Mouse (Mus musculus): Measurements from ENCODE around the gene 9930104L06Rik. TPM values are rescaled to one million over a fixed set of nuclear protein-coding genes. Genes with fewer than 3 reads are reported as not detected.
A peak's percentile ranks its signal among the peaks of the same experiment; 100 is the strongest.

The 9930104L06Rik gene
- polyA plus RNA-seq, 1 experiment from 2014 or later, result 4.9 TPM

DNA sequence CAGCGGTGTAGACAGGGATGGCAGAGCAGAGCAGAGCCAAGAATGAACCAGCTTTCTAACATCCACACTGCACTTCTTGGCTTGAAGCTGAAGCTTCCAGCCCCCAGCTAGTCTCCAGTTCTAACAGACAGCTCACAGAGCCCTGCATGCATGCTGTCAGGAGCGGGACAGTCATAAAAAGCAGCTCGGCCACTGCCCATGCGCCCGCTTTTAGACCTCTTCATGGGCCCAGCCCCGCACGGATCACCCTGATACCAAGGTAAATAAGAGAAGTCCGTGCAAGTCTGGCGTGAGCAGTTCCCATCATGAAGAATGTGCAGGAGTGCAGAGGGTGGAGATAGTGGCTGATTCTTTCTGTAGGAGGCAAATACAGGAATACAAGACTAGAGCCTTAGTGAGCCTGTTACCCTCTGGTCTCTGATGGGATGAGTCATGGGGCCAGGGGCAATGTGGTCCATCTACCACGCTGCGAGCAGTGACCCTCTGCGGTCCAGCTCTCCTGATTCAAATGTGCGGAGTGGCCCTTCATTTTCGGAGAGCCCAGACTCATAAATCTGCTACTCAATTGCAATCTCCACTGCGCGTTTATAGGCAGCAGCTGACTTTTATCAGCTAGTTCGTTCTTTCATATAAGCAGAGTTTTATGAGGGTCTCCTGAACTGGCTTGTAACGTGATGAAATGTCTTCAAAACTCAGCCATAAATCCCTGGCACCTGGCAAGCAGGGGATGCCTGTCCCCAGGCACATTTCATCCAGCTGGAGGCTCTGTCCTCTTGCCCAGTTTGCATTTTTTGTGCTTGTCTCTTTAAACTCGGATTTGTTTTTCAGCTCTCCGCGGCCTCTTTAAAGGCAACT, 13.6 kb downstream of the 9930104L06Rik start:
- Histone ChIP-seq H3K9me3 (ENCODE audit: control insufficient read depth, low read length) (no peaks in the 10 kb centered on the region), H3K9ac (replicated peaks; ENCODE audit: low read length) (no peak overlapping the region), H3K27ac (replicated peaks; ENCODE audit: low read depth, low read length) (no peak overlapping the region), H3K36me3 (ENCODE audit: control insufficient read depth, insufficient read depth, low read length) (no peaks in the 10 kb centered on the region), H3K4me1 (ENCODE audit: control insufficient read depth, insufficient read depth, low read length) (no peaks in the 10 kb centered on the region), H3K4me3 (replicated peaks; ENCODE audit: low read depth, low read length) (no peak overlapping the region), H3K4me2 (ENCODE audit: low read length) (no peak overlapping the region), H3K27me3 (ENCODE audit: control insufficient read depth, insufficient read depth, low read length) (no peaks in the 10 kb centered on the region)
- ATAC-seq (ENCODE audit: low FRiP score, low TSS enrichment) (no peak), DNase-seq (no peak)
- WGBS, result 88% methylated on average over 21 of the region's 21 CpGs

DNA sequence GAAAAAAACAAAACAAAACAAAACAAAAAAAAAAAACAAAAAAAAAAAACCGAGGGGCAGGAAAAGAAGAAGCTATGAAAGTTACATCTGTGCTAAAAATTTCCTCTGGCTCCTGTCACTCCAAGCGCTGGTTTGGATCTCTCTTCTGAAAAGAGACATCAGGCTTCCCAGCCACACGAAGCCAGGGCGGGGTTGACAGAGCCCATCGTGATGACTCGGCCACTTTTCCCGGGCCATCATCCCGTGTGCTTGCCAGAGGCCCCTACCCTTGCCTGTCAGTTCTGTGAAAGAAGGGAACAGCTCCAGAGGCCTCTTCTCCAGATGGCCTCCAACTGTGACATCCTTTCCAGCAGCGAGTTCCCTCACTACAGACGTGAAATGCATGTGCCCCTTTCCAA, 14.2 kb downstream of the 9930104L06Rik start:
- ATAC-seq (ENCODE audit: low FRiP score, low TSS enrichment), result no peak
- Histone ChIP-seq H3K4me1 (ENCODE audit: control insufficient read depth, insufficient read depth, low read length) (no peaks in the 10 kb centered on the region), H3K9ac (replicated peaks; ENCODE audit: low read length) (no peak overlapping the region), H3K4me3 (replicated peaks; ENCODE audit: low read depth, low read length) (no peak overlapping the region), H3K9me3 (ENCODE audit: control insufficient read depth, low read length) (no peaks in the 10 kb centered on the region), H3K4me2 (ENCODE audit: low read length) (no peak overlapping the region), H3K36me3 (ENCODE audit: control insufficient read depth, insufficient read depth, low read length) (no peaks in the 10 kb centered on the region), H3K27me3 (ENCODE audit: control insufficient read depth, insufficient read depth, low read length) (no peaks in the 10 kb centered on the region), H3K27ac (replicated peaks; ENCODE audit: low read depth, low read length) (no peak overlapping the region)
- 42% methylated on average over 10 of the region's 10 CpGs for WGBS
- DNase-seq, result no peak

DNA sequence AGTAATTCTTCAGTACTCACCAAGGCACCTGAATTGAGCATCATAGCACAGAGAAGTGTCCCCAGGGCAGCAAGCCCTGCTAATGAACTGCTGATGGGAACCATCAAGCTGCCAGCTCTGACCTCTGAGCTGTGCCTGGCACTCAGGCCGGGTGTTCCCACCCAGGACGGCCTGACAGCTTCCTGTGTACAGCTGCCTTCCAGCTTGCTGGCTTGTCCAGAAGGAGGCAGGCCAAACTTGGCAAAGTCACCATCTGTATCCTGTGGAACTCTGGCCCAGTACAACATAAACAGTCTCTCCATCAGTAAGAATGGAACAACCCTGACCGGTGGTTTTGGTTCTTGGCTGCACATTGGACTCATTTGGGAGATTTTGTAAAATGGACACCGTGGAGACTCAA, 16.7 kb downstream of the 9930104L06Rik start:
- Histone ChIP-seq H3K27ac (replicated peaks; ENCODE audit: low read depth, low read length) (no peak overlapping the region), H3K36me3 (ENCODE audit: control insufficient read depth, insufficient read depth, low read length) (no peaks in the 10 kb centered on the region), H3K4me3 (replicated peaks; ENCODE audit: low read depth, low read length) (no peak overlapping the region), H3K27me3 (ENCODE audit: control insufficient read depth, insufficient read depth, low read length) (no peaks in the 10 kb centered on the region), H3K4me2 (ENCODE audit: low read length) (no peak overlapping the region), H3K9ac (replicated peaks; ENCODE audit: low read length) (no peak overlapping the region), H3K9me3 (ENCODE audit: control insufficient read depth, low read length) (no peaks in the 10 kb centered on the region), H3K4me1 (ENCODE audit: control insufficient read depth, insufficient read depth, low read length) (no peaks in the 10 kb centered on the region)
- no peak for ATAC-seq (ENCODE audit: low FRiP score, low TSS enrichment)
- 78% methylated on average over 4 of the region's 4 CpGs for WGBS
- DNase-seq, result no peak

DNA sequence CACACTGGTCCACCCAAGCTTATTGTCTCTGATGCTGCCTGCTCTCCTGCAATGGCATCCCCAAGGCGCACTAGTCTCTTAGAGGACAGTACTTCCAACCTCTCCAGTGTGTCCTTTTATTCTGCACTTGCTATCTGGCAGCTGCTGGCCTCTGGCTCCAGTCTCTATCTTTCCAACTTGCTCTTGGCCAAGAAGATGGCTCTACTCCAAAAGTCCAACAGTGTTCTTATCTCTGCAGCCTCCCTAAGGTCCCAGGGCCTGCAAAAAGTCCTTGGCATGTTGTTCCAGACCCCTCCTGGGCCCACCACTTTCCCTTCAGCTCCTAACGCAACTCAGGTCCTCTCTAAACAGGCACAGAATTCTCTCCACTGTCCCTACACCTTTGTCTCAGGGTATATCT, 20.4 kb downstream of the 9930104L06Rik start:
- WGBS, result 91% methylated on average over 2 of the region's 2 CpGs
- Histone ChIP-seq H3K4me2 (ENCODE audit: low read length) (no peak overlapping the region), H3K9me3 (ENCODE audit: control insufficient read depth, low read length) (no peaks in the 10 kb centered on the region), H3K27me3 (ENCODE audit: control insufficient read depth, insufficient read depth, low read length) (no peaks in the 10 kb centered on the region), H3K4me1 (ENCODE audit: control insufficient read depth, insufficient read depth, low read length) (no peaks in the 10 kb centered on the region), H3K27ac (replicated peaks; ENCODE audit: low read depth, low read length) (no peak overlapping the region), H3K9ac (replicated peaks; ENCODE audit: low read length) (no peak overlapping the region), H3K36me3 (ENCODE audit: control insufficient read depth, insufficient read depth, low read length) (no peaks in the 10 kb centered on the region), H3K4me3 (replicated peaks; ENCODE audit: low read depth, low read length) (no peak overlapping the region)
- no peak for DNase-seq
- no peak for ATAC-seq (ENCODE audit: low FRiP score, low TSS enrichment)

DNA sequence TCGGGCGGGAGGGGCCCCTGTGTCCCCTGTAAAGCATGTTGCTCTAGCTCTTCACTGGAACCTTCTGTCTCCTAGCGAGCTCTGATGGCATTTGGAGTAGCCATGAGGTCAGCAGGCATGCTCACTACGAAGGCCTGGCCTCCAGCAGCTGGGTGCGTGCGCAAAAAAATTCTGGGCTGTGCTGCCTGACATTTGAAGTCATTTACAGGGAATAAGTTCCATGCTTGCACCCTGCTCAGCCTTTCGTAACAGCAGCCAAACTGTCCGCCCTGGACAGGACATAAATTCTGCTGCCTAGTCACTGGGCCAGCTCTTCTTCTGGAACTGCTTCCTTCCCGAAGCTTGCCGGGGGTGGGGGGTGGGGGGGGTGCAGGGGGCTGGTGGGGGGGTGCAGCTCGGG, 22.2 kb downstream of the 9930104L06Rik start:
- no peaks in the 10 kb centered on the region for H3K27me3 ChIP-seq (ENCODE audit: control insufficient read depth, insufficient read depth, low read length)
- no peak overlapping the region for H3K4me2 ChIP-seq (ENCODE audit: low read length)
- no peak overlapping the region for H3K4me3 ChIP-seq (replicated peaks; ENCODE audit: low read depth, low read length)
- DNase-seq (no peak), ATAC-seq (ENCODE audit: low FRiP score, low TSS enrichment) (no peak)
- 81% methylated on average over 11 of the region's 11 CpGs for WGBS
- no peak overlapping the region for H3K27ac ChIP-seq (replicated peaks; ENCODE audit: low read depth, low read length)
- no peaks in the 10 kb centered on the region for H3K9me3 ChIP-seq (ENCODE audit: control insufficient read depth, low read length)
- H3K9ac ChIP-seq (replicated peaks; ENCODE audit: low read length), result no peak overlapping the region
- no peaks in the 10 kb centered on the region for H3K36me3 ChIP-seq (ENCODE audit: control insufficient read depth, insufficient read depth, low read length)
- H3K4me1 ChIP-seq (ENCODE audit: control insufficient read depth, insufficient read depth, low read length), result no peaks in the 10 kb centered on the region

DNA sequence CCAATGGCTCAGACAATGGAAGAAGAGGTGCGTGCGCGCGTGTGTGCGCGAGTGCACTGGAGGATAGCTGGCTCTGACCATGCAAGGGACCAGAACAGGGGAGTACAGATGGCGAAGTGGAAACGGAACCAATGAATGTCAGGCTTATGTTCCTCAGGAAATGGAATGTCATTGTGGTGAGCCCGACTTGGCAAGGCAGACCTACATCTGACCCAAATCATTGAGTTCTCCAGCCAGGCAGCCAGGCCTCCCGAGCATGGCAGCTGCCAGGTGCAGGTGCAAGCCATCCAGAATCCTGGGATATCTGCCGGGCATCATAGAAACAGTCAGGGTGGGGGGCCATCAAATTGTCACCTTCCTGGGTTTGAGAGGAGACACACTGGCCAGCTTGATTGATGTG, 24.1 kb downstream of the 9930104L06Rik start:
- Histone ChIP-seq H3K4me1 (ENCODE audit: control insufficient read depth, insufficient read depth, low read length) (0 out of 2 replicates have a peak, but pooled peaks cover 6% of the 10 kb centered on the region), H3K36me3 (ENCODE audit: control insufficient read depth, insufficient read depth, low read length) (no peaks in the 10 kb centered on the region), H3K9me3 (ENCODE audit: control insufficient read depth, low read length) (no peaks in the 10 kb centered on the region), H3K27ac (replicated peaks; ENCODE audit: low read depth, low read length) (no peak overlapping the region), H3K27me3 (ENCODE audit: control insufficient read depth, insufficient read depth, low read length) (no peaks in the 10 kb centered on the region), H3K9ac (replicated peaks; ENCODE audit: low read length) (no peak overlapping the region), H3K4me2 (ENCODE audit: low read length) (no peak overlapping the region), H3K4me3 (replicated peaks; ENCODE audit: low read depth, low read length) (no peak overlapping the region)
- DNase-seq (no peak), ATAC-seq (ENCODE audit: low FRiP score, low TSS enrichment) (no peak)
- WGBS, result 93% methylated on average over 11 of the region's 11 CpGs

DNA sequence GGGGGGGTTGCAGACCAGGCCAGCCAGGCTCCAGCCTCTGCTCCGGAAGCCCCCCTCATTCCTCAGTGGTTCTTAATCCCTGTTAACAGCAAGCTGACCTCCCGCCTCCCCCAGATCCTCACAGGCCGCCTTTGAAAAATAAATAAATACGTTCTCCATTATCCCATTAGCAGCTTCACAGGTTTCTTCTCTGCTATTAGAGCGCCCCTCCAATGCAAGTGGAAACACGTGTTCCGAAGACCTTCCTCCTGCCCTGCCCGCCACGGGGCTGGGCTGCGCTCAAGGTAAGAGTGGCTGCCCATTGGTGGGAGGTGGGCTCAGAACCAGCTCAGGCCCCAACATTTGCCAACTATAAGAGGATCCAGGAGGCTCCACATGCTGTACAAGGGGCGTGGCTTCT, 25.7 kb downstream of the 9930104L06Rik start:
- no peak overlapping the region for H3K27ac ChIP-seq (replicated peaks; ENCODE audit: low read depth, low read length)
- DNase-seq (no peak), ATAC-seq (ENCODE audit: low FRiP score, low TSS enrichment) (no peak)
- no peaks in the 10 kb centered on the region for H3K36me3 ChIP-seq (ENCODE audit: control insufficient read depth, insufficient read depth, low read length)
- no peak overlapping the region for H3K9ac ChIP-seq (replicated peaks; ENCODE audit: low read length)
- H3K9me3 ChIP-seq (ENCODE audit: control insufficient read depth, low read length), result no peaks in the 10 kb centered on the region
- H3K4me3 ChIP-seq (replicated peaks; ENCODE audit: low read depth, low read length), result no peak overlapping the region
- 0 out of 2 replicates have a peak, but pooled peaks cover 6% of the 10 kb centered on the region for H3K4me1 ChIP-seq (ENCODE audit: control insufficient read depth, insufficient read depth, low read length)
- H3K27me3 ChIP-seq (ENCODE audit: control insufficient read depth, insufficient read depth, low read length), result no peaks in the 10 kb centered on the region
- H3K4me2 ChIP-seq (ENCODE audit: low read length), result no peak overlapping the region
- WGBS, result 69% methylated on average over 11 of the region's 11 CpGs

DNA sequence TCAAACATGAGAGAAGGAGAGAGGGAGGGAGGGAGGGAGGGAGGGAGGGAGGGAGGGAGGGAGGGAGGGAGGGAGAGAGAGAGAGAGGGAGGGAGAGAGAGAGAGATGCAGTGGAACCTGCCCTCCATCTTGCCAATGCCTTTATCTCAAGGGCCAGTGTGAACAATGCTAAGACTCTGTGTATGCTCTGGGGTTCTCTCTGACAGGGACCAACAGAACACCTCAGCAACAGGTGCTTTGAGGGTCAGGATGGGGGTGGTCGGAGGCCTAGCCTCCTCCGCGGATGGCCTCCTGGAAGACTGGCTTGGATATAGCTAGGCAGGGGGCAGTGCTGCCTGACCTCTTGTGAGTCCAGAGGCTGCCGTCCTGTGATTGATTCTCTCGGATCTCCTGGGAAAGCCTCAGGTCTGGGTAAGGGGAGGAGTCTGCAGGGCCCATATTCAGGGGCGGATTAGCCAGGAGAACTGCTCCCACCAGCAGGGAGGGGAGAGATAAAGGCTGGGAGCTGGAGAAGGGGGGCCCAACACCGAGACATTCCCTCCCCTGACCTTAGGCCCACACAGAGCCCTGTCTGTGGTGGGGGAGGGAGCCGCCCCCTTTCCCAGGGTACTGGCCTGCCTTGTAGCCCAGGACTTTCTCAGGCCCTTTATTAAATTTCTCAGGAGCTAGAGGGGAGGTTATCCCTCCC, 28.2 kb downstream of the 9930104L06Rik start:
- peak overlapping the region; percentile 3; the same call in 1 of the 2 replicates for H3K27ac ChIP-seq (replicated peaks; ENCODE audit: low read depth, low read length)
- peak overlapping the region; percentile 12; the same call in 1 of the 2 replicates for H3K9ac ChIP-seq (replicated peaks; ENCODE audit: low read length)
- no peaks in the 10 kb centered on the region for H3K9me3 ChIP-seq (ENCODE audit: control insufficient read depth, low read length)
- H3K27me3 ChIP-seq (ENCODE audit: control insufficient read depth, insufficient read depth, low read length), result no peaks in the 10 kb centered on the region
- peak; percentile 24 for DNase-seq
- WGBS, result 4% methylated on average over 8 of the region's 8 CpGs
- no peaks in the 10 kb centered on the region for H3K36me3 ChIP-seq (ENCODE audit: control insufficient read depth, insufficient read depth, low read length)
- no peak overlapping the region for H3K4me3 ChIP-seq (replicated peaks; ENCODE audit: low read depth, low read length)
- H3K4me1 ChIP-seq (ENCODE audit: control insufficient read depth, insufficient read depth, low read length), result 0 out of 2 replicates have a peak, but pooled peaks cover 6% of the 10 kb centered on the region
- peak; percentile 57; the same call in 1 of the 2 replicates for ATAC-seq (ENCODE audit: low FRiP score, low TSS enrichment)
- H3K4me2 ChIP-seq (ENCODE audit: low read length), result no peak overlapping the region

Data from midbrain, embryonic 14.5 days (tissue).